Mouse (Mus musculus) midbrain, embryonic 16.5 days (tissue): Measurements from ENCODE around the gene Uspl1. TPM values are rescaled to one million over a fixed set of nuclear protein-coding genes. Genes with fewer than 3 reads are reported as not detected.

Experiments
- ATAC-seq: fragments of 200-750 bp; cut with Nextera tagmentation; 2 replicates; pipeline ENCODE4 v1.8.0; 2017; ENCODE audit warnings: moderate TSS enrichment
- H3K27ac ChIP-seq: fragments of 300-500 bp; sonication (generic); 2 replicates; pipeline ENCODE4 v1.5.1; 2014; ENCODE audit warnings: mild to moderate bottlenecking, low read length, mixed read lengths
- H3K27me3 ChIP-seq: fragments of 300-500 bp; sonication (generic); 2 replicates; pipeline ENCODE4 v1.6.1; 2014; ENCODE audit warnings: low read depth, low read length, mixed read lengths; ENCODE audit not compliant: control insufficient read depth, insufficient read depth
- H3K36me3 ChIP-seq: fragments of 300-500 bp; sonication (generic); 2 replicates; pipeline ENCODE4 v1.6.1; 2014; ENCODE audit warnings: mild to moderate bottlenecking, low read length, moderate library complexity, mixed read lengths; ENCODE audit not compliant: control insufficient read depth, insufficient read depth
- H3K4me1 ChIP-seq: fragments of 300-500 bp; sonication (generic); 2 replicates; pipeline ENCODE4 v1.6.1; 2014; ENCODE audit warnings: mild to moderate bottlenecking, low read length, mixed read lengths; ENCODE audit not compliant: control insufficient read depth, insufficient read depth
- H3K4me2 ChIP-seq: fragments of 300-500 bp; sonication (generic); 2 replicates; pipeline ENCODE4 v1.6.1; 2014; ENCODE audit warnings: mild to moderate bottlenecking, low read length, mixed read lengths
- H3K4me3 ChIP-seq: fragments of 300-500 bp; sonication (generic); 2 replicates; pipeline ENCODE4 v1.5.1; 2014; ENCODE audit warnings: low read depth, mild to moderate bottlenecking, low read length, moderate library complexity, mixed read lengths
- H3K9ac ChIP-seq: fragments of 300-500 bp; sonication (generic); 2 replicates; pipeline ENCODE4 v1.6.1; 2014; ENCODE audit warnings: low read depth, low read length, mixed read lengths
- H3K9me3 ChIP-seq: fragments of 300-500 bp; sonication (generic); replicated peaks from 2 replicates; pipeline ENCODE4 v1.6.1; 2014; ENCODE audit warnings: mild to moderate bottlenecking, low read length, mixed read lengths; ENCODE audit not compliant: control insufficient read depth, poor library complexity, severe bottlenecking
- WGBS: fragments of 180-500 bp; shearing (Covaris S2); extraction: QIAGEN DNeasy Blood & Tissue Kit; methylation state at CpG from one replicate; pipeline ENCODE4 v1.1.7; 2014; 5-methylcytosine and 5-hydroxymethylcytosine counted together
- polyA plus RNA-seq: library from polyadenylated mRNA; unstranded; fragments of >200 nt; fragmentation: Nextera tagmentation; extraction: Ambion mirVana; gene quantifications from 2 replicates; pipeline ENCODE4 v1.2.1, GENCODE M21; 2015

The Uspl1 gene
- polyA plus RNA-seq, 1 experiment from 2014 or later: 53.5 TPM

GRCm38 (mm10) chr5:149198782-149199181, 14.6 kb downstream of the Uspl1 start:
- WGBS: 93% methylated on average over 1 of the region's 1 CpGs
- peaks cover 8% of the 10 kb centered on the region for H3K4me1 ChIP-seq
- no peak for ATAC-seq
- no peaks in the 10 kb centered on the region for H3K9me3 ChIP-seq
- no peak overlapping the region for H3K4me3 ChIP-seq
- H3K4me2 ChIP-seq: no peak overlapping the region
- no peak overlapping the region for H3K9ac ChIP-seq
- H3K36me3 ChIP-seq: peaks cover 45% of the 10 kb centered on the region
- H3K27me3 ChIP-seq: no peaks in the 10 kb centered on the region
- H3K27ac ChIP-seq: no peak overlapping the region

DNA sequence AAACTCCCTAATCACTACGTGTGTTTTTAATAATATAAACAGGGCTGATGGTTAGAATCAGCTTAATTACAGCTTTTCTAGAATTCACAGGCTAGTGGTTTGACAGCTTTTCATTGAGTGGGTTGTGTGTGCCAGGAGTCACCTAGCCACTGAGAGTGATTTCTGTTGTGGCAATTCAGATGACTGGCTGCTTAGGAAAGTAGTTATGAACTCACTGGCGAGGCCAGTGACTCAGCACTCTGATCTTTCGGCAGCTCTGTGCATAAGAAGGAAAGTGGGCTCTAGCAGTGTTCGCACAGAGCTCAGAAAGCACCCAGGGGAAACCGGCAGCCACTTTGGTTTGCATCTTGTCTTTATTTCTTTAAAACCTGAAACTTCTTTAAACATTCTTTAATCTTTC, 18.8 kb downstream of the Uspl1 start:
- no peak overlapping the region for H3K4me3 ChIP-seq
- no peaks in the 10 kb centered on the region for H3K27me3 ChIP-seq
- H3K9me3 ChIP-seq: no peaks in the 10 kb centered on the region
- H3K4me1 ChIP-seq: no peaks in the 10 kb centered on the region
- no peak for ATAC-seq
- no peak overlapping the region for H3K9ac ChIP-seq
- no peak overlapping the region for H3K4me2 ChIP-seq
- peaks cover 46% of the 10 kb centered on the region for H3K36me3 ChIP-seq
- H3K27ac ChIP-seq: no peak overlapping the region
- 84% methylated on average over 5 of the region's 5 CpGs for WGBS

- no peak overlapping the region for H3K9ac ChIP-seq
- no peaks in the 10 kb centered on the region for H3K4me1 ChIP-seq
- H3K36me3 ChIP-seq: peaks cover 43% of the 10 kb centered on the region
- no peak for ATAC-seq
- H3K4me3 ChIP-seq: no peak overlapping the region
- H3K27ac ChIP-seq: no peak overlapping the region
- 87% methylated on average over 4 of the region's 4 CpGs for WGBS
- no peaks in the 10 kb centered on the region for H3K9me3 ChIP-seq
- no peaks in the 10 kb centered on the region for H3K27me3 ChIP-seq
- H3K4me2 ChIP-seq: no peak overlapping the region
These were observed 19.7 kb downstream of the Uspl1 start for GRCm38 (mm10) chr5:149203796-149204375.

DNA sequence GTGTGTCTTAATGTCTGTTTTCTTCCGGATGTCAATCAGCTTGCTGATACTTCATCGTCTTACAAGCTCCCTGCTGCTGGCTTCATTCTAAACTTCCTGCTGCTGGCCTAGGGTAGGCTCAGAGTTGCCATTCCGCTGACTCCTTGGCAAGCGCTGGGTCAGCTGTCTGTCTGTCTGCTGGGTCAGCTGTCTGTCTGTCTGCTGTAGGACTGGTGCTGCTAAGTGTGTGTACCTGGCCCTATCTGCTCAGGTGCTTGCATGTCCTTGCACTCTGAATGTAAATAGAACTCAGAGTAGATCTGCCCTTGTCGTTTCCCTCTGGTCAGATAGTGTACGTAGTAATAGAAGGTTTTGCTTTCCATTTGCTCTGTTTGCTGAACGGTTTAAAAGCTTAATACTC, 20.7 kb downstream of the Uspl1 start:
- H3K9ac ChIP-seq: no peak overlapping the region
- no peaks in the 10 kb centered on the region for H3K4me1 ChIP-seq
- H3K27me3 ChIP-seq: no peaks in the 10 kb centered on the region
- H3K9me3 ChIP-seq: no peaks in the 10 kb centered on the region
- no peak overlapping the region for H3K4me3 ChIP-seq
- H3K27ac ChIP-seq: no peak overlapping the region
- WGBS: 85% methylated on average over 7 of the region's 7 CpGs
- H3K36me3 ChIP-seq: peaks cover 38% of the 10 kb centered on the region
- ATAC-seq: no peak
- H3K4me2 ChIP-seq: no peak overlapping the region

DNA sequence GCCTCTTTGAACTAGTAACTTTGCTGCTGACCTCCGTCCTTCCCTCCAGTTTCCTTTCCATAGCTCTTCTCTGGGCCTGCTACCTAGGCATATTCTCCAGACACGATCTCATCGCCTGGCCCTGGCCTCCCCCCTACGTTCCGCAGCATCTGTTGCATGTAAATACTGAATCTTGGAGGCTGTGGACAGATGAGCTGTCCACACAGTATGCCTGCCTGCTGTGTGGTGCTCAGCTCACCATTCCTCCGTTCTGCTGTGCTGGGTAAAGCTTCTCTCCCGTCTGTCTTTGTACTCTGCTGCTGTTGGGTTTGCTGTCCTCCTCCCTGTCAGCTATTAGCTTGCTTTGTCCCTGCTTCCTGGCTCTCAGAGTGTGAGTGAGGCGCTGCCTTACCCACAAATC, 21.1 kb downstream of the Uspl1 start:
- no peak for ATAC-seq
- Histone ChIP-seq H3K4me2 (no peak overlapping the region), H3K27me3 (no peaks in the 10 kb centered on the region), H3K27ac (no peak overlapping the region), H3K9me3 (no peaks in the 10 kb centered on the region), H3K36me3 (peaks cover 39% of the 10 kb centered on the region), H3K9ac (no peak overlapping the region), H3K4me3 (no peak overlapping the region), H3K4me1 (no peaks in the 10 kb centered on the region)
- 69% methylated on average over 8 of the region's 8 CpGs for WGBS

- Histone ChIP-seq H3K36me3 (peaks cover 38% of the 10 kb centered on the region), H3K4me3 (no peak overlapping the region), H3K9me3 (no peaks in the 10 kb centered on the region), H3K9ac (no peak overlapping the region), H3K4me2 (no peak overlapping the region), H3K4me1 (no peaks in the 10 kb centered on the region), H3K27me3 (no peaks in the 10 kb centered on the region), H3K27ac (no peak overlapping the region)
- 87% methylated on average over 5 of the region's 5 CpGs for WGBS
- ATAC-seq: no peak
These were observed 22.1 kb downstream of the Uspl1 start for GRCm38 (mm10) chr5:149206286-149206685.

GRCm38 (mm10) chr5:149207661-149208060, 23.5 kb downstream of the Uspl1 start:
- no peaks in the 10 kb centered on the region for H3K4me1 ChIP-seq
- peaks cover 30% of the 10 kb centered on the region for H3K36me3 ChIP-seq
- no peak overlapping the region for H3K9ac ChIP-seq
- H3K27me3 ChIP-seq: no peaks in the 10 kb centered on the region
- H3K27ac ChIP-seq: no peak overlapping the region
- 49% methylated on average over 6 of the region's 6 CpGs for WGBS
- H3K4me2 ChIP-seq: no peak overlapping the region
- no peaks in the 10 kb centered on the region for H3K9me3 ChIP-seq
- no peak for ATAC-seq
- H3K4me3 ChIP-seq: no peak overlapping the region

GRCm38 (mm10) chr5:149208776-149209175, 24.6 kb downstream of the Uspl1 start:
- no peak for ATAC-seq
- H3K27ac ChIP-seq: no peak overlapping the region

GRCm38 (mm10) chr5:149209328-149209727, 25.2 kb downstream of the Uspl1 start:
- no peaks in the 10 kb centered on the region for H3K4me1 ChIP-seq
- 16% methylated on average over 8 of the region's 8 CpGs for WGBS
- no peak overlapping the region for H3K9ac ChIP-seq
- no peak overlapping the region for H3K4me2 ChIP-seq
- no peaks in the 10 kb centered on the region for H3K9me3 ChIP-seq
- peaks cover 29% of the 10 kb centered on the region for H3K36me3 ChIP-seq
- peak; percentile 87; the same call in 1 of the 2 replicates for ATAC-seq
- H3K4me3 ChIP-seq: no peak overlapping the region
- no peaks in the 10 kb centered on the region for H3K27me3 ChIP-seq
- no peak overlapping the region for H3K27ac ChIP-seq

More at GRCm38 (mm10) chr5:149208776-149209175, 24.6 kb downstream of the Uspl1 start:
- Histone ChIP-seq H3K36me3 (peaks cover 30% of the 10 kb centered on the region), H3K4me3 (no peak overlapping the region), H3K27me3 (no peaks in the 10 kb centered on the region), H3K4me2 (no peak overlapping the region), H3K9ac (no peak overlapping the region), H3K4me1 (no peaks in the 10 kb centered on the region), H3K9me3 (no peaks in the 10 kb centered on the region)
- 59% methylated on average over 7 of the region's 7 CpGs for WGBS
